Mouse (Mus musculus) spleen, adult 2 months (tissue): ENCODE data around the gene Cd8a.

Experiments
- CTCF ChIP-seq: fragments of 200-500 bp; IDR thresholded peaks from 2 replicates; pipeline ENCODE4 v1.5.1; 2011; ENCODE audit warnings: mild to moderate bottlenecking, inconsistent platforms; ENCODE audit not compliant: insufficient read depth, insufficient read length, insufficient replicate concordance; ENCODE audit errors: extremely low read depth
- POLR2A ChIP-seq: fragments of 200-500 bp; IDR thresholded peaks from 2 replicates; pipeline ENCODE4 v1.6.1; 2011; ENCODE audit warnings: low read depth, low read length, inconsistent platforms

GRCm38 (mm10) chr6:71422162-71422561, 48.9 kb downstream of the Cd8a start:
- no peak for TF ChIP-seq POLR2A
- TF ChIP-seq CTCF: no peak
